Mouse (Mus musculus) midbrain, embryonic 15.5 days (tissue): ENCODE data around the gene Olfr320. TPM values are rescaled to one million over a fixed set of nuclear protein-coding genes. Genes with fewer than 3 reads are reported as not detected.
"Not testable (repeated sequence)": the region's sequence is repeated elsewhere in the genome, so short reads cannot be mapped to it uniquely, and the experiment has no call there.

ENCODE experiments used
- ATAC-seq: fragments of 200-750 bp; cut with Nextera tagmentation; replicated peaks from 2 replicates; pipeline ENCODE4 v1.8.0; 2017; ENCODE audit warnings: moderate TSS enrichment
- H3K27ac ChIP-seq: fragments of 300-500 bp; sonication (generic); 2 replicates; pipeline ENCODE4 v1.5.1; 2015; ENCODE audit warnings: mild to moderate bottlenecking, inconsistent platforms
- H3K27me3 ChIP-seq: fragments of 300-500 bp; sonication (generic); replicated peaks from 2 replicates; pipeline ENCODE4 v1.6.1; 2015; ENCODE audit warnings: inconsistent platforms
- H3K36me3 ChIP-seq: fragments of 300-500 bp; sonication (generic); replicated peaks from 2 replicates; pipeline ENCODE4 v1.6.1; 2015; ENCODE audit warnings: inconsistent platforms
- H3K4me1 ChIP-seq: fragments of 300-500 bp; sonication (generic); 2 replicates; pipeline ENCODE4 v1.6.1; 2015; ENCODE audit warnings: inconsistent platforms
- H3K4me2 ChIP-seq: fragments of 300-500 bp; sonication (generic); 2 replicates; pipeline ENCODE4 v1.6.1; 2015; ENCODE audit warnings: inconsistent platforms, mild to moderate bottlenecking, moderate library complexity
- H3K4me3 ChIP-seq: fragments of 300-500 bp; sonication (generic); 2 replicates; pipeline ENCODE4 v1.5.1; 2015; ENCODE audit warnings: mild to moderate bottlenecking, inconsistent platforms
- H3K9ac ChIP-seq: fragments of 300-500 bp; sonication (generic); 2 replicates; pipeline ENCODE4 v1.6.1; 2015; ENCODE audit warnings: mild to moderate bottlenecking, inconsistent platforms
- H3K9me3 ChIP-seq: fragments of 300-500 bp; sonication (generic); 2 replicates; pipeline ENCODE4 v1.6.1; 2016; ENCODE audit warnings: inconsistent platforms
- WGBS: fragments of 180-500 bp; shearing (Covaris S2); methylation state at CpG from one replicate; pipeline ENCODE4 v1.1.7; 2015; ENCODE audit warnings: mixed read lengths; 5-methylcytosine and 5-hydroxymethylcytosine counted together
- polyA plus RNA-seq: library from polyadenylated mRNA; unstranded; fragments of >200 nt; fragmentation: Nextera tagmentation; extraction: Ambion mirVana; gene quantifications from 2 replicates; pipeline ENCODE4 v1.2.1, GENCODE M21; 2015

Olfr320 gene
- polyA plus RNA-seq, 1 experiment from 2014 or later, result not detected

DNA sequence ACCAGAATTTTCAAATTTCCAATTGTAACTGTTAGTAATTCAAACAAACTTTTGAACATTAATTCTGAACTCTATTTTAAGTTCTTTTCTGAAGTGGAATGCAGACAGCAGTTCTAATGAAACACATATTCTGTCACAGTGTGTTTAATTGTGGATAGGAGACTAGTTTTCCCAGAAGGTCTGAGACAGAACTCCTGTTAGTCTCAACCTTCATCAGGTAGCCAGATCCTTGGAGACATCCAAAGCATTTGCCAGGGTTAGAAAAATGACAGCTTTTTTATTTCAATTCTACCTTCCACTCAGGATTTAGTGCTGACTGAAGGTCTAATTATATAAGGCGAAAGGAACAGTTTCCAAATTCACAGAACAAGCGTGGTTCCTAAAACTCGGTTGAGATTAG is 18.0 kb downstream of the Olfr320 start, which contains the start of gene Olfr319:
TSS of gene Olfr319 (plus strand) at position 301 of the 400 bp plus-strand sequence.
- Histone ChIP-seq H3K36me3 (no peaks in the 10 kb centered on the region), H3K9me3 (peaks cover 10% of the 10 kb centered on the region; the same call in 1 of the 2 replicates), H3K27ac (no peak within 1 kb of the TSS), H3K4me2 (no peak within 1 kb of the TSS), H3K4me1 (no peaks in the 10 kb centered on the region), H3K27me3 (no peaks in the 10 kb centered on the region), H3K4me3 (no peak within 1 kb of the TSS), H3K9ac (no peak within 1 kb of the TSS)
- no peak for ATAC-seq
- 91% methylated on average over 3 of the region's 3 CpGs for WGBS

DNA sequence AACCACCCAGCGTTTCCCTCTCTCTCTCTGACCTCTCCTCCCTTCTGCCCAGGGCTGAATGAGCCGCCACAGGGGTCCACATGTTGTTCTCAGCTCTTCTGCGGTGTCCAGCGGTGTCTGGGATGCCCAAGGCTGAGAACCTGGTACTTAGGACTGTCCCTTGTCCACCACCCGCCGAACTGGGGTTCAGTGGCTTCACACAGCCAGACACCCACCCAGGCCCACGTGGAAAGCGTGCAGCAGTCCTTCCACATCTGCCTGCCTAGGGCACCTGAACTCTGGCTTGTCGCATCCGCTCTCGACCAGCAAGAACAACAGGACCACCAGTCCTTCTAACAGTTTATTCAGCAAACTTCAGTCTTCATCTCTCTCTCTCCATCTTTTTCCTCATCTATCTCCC is 28.2 kb downstream of the Olfr320 start:
- Histone ChIP-seq H3K9ac (no peak overlapping the region), H3K27ac (no peak overlapping the region), H3K4me2 (no peak overlapping the region), H3K4me3 (no peak overlapping the region), H3K36me3 (no peaks in the 10 kb centered on the region), H3K9me3 (no peaks in the 10 kb centered on the region), H3K27me3 (no peaks in the 10 kb centered on the region), H3K4me1 (no peaks in the 10 kb centered on the region)
- ATAC-seq, result no peak
- WGBS, result 84% methylated on average over 11 of the region's 11 CpGs

DNA sequence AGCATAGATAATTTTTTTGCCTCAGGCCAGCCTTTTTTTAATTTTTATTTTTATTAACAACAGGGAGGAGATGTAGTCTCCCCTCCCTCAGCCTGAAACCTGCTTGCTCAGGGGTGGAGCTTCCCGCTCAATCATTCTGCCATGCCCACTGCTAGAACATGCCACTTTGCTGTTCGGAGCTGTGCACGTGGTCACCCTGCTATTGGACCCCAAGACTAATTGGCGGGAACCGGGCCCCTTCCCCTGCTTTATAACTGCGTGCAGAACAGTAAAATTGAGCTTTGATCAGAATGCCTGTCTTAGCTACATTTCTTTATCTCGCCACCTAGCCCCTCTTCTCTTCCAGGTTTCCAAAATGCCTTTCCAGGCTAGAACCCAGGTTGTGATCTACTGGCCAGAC is 36.8 kb downstream of the Olfr320 start:
- not testable (repeated sequence) for H3K9me3 ChIP-seq, H3K27ac ChIP-seq, ATAC-seq, H3K9ac ChIP-seq, H3K4me1 ChIP-seq, H3K4me3 ChIP-seq, H3K36me3 ChIP-seq, H3K4me2 ChIP-seq, H3K27me3 ChIP-seq
- 93% methylated on average over 7 of the region's 7 CpGs for WGBS

DNA sequence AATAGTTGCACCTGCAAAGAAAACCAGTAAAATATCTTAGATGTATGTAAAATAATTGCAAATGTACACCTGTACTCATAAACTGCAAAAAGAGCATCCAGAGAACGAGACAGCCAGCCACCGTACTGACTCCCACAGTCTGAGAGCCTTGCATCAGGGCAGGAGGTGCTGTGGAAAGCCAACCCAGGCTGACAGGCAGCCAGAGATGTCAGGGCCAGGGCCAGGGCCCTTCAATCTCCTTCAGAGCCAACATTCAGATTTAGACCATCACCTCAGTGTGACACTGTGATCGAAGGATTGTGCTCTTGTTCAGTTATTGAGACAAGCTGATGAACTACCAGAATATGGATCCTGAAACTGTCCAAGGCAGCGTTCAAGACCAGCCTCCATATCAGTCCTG is 38.8 kb downstream of the Olfr320 start:
- no peak overlapping the region for H3K27ac ChIP-seq
- no peak for ATAC-seq
- 82% methylated on average over 4 of the region's 4 CpGs for WGBS

DNA sequence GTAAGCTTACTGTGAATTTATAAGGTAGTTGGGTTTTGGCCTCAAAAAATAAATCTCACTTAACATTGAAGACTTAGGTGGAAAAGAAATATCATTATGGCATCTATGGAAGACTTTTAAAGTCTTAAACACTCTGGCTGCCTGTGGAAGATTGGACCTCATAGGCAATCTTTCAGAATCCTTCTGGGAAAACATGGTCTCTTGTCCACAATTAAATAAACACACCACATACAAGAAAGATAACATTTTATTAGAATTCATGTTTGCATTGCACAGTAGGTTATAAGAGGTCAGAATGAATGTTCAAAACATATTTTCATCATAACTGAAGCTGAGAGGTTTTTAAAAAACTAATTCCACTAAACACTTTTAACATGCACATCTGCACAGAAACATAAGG is 43.0 kb downstream of the Olfr320 start, which contains the start of gene Olfr318:
TSS of gene Olfr318 (minus strand) at position 101 of the 400 bp plus-strand sequence.
- no peak within 1 kb of the TSS for H3K4me3 ChIP-seq
- H3K27ac ChIP-seq, result no peak within 1 kb of the TSS
- ATAC-seq, result no peak

More for the DNA sequence above, 38.8 kb downstream of the Olfr320 start:
- H3K9ac ChIP-seq, result no peak overlapping the region
- H3K4me2 ChIP-seq, result no peak overlapping the region
- no peaks in the 10 kb centered on the region for H3K36me3 ChIP-seq
- H3K9me3 ChIP-seq, result no peaks in the 10 kb centered on the region
- no peaks in the 10 kb centered on the region for H3K27me3 ChIP-seq
- H3K4me3 ChIP-seq, result no peak overlapping the region
- no peaks in the 10 kb centered on the region for H3K4me1 ChIP-seq

DNA sequence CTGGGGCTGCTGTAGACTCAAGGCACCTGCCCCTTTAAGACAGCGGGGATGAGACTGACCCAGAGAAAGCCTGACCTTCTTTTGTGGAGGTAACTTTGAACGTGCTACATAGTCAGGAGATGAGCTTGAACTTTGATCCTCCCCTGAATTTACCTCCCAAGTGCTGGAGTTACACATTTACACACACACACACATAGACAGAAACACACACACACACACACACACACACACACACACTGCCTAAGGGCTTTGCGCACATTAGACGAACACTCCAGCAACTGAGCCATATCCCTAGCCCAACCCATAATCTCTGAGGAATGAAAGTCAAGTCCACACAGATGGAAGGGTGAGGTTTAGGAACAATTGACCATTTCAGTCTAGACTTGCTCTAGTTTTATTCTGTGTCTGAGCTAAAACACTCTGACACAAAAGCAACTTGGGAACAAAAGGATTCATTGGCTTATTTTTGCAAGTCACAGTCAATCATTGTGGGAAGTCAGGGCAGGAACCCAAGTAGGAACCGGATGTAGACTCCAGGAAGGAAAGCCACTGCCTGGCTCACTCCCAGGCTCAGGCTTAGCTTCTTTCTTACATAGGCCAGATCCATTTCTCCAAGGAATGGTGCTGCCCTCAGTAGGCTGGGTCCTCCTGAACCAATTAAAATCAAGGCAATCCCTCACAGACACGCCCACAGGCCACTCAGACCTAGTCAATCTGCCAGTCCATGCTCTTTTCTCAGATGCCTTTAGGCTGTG is 47.2 kb downstream of the Olfr320 start:
- H3K9ac ChIP-seq, H3K9me3 ChIP-seq, H3K4me1 ChIP-seq, ATAC-seq, H3K4me3 ChIP-seq, H3K27me3 ChIP-seq, H3K27ac ChIP-seq, H3K4me2 ChIP-seq, H3K36me3 ChIP-seq: not testable (repeated sequence)
- WGBS, result 87% methylated on average over 6 of the region's 6 CpGs

More for the DNA sequence above, 43.0 kb downstream of the Olfr320 start, which contains the start of gene Olfr318:
- Histone ChIP-seq H3K4me2 (no peak within 1 kb of the TSS), H3K36me3 (no peaks in the 10 kb centered on the region), H3K9ac (no peak within 1 kb of the TSS), H3K9me3 (no peaks in the 10 kb centered on the region), H3K27me3 (no peaks in the 10 kb centered on the region), H3K4me1 (no peaks in the 10 kb centered on the region)

DNA sequence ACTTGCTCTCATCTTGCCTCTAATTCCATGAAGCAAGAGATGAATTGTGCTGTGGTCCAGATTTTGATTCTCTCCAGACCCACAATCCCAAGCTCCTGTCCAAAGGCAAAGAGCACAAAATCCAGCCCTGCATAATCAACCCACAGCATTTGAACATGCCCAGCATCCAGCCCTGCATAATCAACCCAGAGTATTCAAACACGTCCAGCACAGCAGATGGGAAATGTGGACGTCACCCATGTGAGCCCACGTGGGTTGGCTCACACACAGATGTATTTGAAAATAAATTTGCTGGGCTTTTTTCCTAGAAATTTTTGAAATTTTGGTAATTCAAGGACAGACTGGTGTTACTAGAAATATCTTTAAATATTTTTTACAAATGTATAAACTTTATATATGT is 52.5 kb downstream of the Olfr320 start:
- H3K4me1 ChIP-seq, result no peaks in the 10 kb centered on the region
- H3K9me3 ChIP-seq, result no peaks in the 10 kb centered on the region
- no peak overlapping the region for H3K9ac ChIP-seq
- H3K4me2 ChIP-seq, result no peak overlapping the region
- H3K36me3 ChIP-seq, result no peaks in the 10 kb centered on the region
- WGBS, result 48% methylated on average over 3 of the region's 3 CpGs
- H3K4me3 ChIP-seq, result no peak overlapping the region
- no peaks in the 10 kb centered on the region for H3K27me3 ChIP-seq
- H3K27ac ChIP-seq, result no peak overlapping the region
- ATAC-seq, result no peak

Other genes starting within 250 kb of the Olfr320 start
- gene Gm12253, start 248.5 kb upstream of the Olfr320 start, polyA plus RNA-seq, result not detected in 2 replicates
- not detected in 2 replicates for gene Lypd9, start 228.2 kb upstream of the Olfr320 start, polyA plus RNA-seq
- gene Olfr30, start 218.8 kb upstream of the Olfr320 start, polyA plus RNA-seq, result not detected in 2 replicates
- gene Olfr332, start 188.5 kb upstream of the Olfr320 start, polyA plus RNA-seq, result not detected in 2 replicates
- gene Olfr331, start 178.5 kb upstream of the Olfr320 start, polyA plus RNA-seq, result not detected in 2 replicates
- not detected in 2 replicates for gene Olfr330, start 146.3 kb upstream of the Olfr320 start, polyA plus RNA-seq
- gene Olfr329-ps, start 134.7 kb upstream of the Olfr320 start, polyA plus RNA-seq, result not detected in 2 replicates
- gene Olfr328, start 125.5 kb upstream of the Olfr320 start, polyA plus RNA-seq, result 0.06 and 0.12 TPM in 2 replicates
- not detected in 2 replicates for gene Olfr224, start 110.5 kb upstream of the Olfr320 start, polyA plus RNA-seq
- not detected in 2 replicates for gene Olfr325, start 103.4 kb upstream of the Olfr320 start, polyA plus RNA-seq
- not detected in 2 replicates for gene Olfr324, start 86.0 kb upstream of the Olfr320 start, polyA plus RNA-seq
- gene 2210407C18Rik, start 65.0 kb upstream of the Olfr320 start, polyA plus RNA-seq, result not detected in 2 replicates
- not detected in 2 replicates for gene Olfr323, start 50.6 kb upstream of the Olfr320 start, polyA plus RNA-seq
- gene Trim58, start 40.6 kb upstream of the Olfr320 start, polyA plus RNA-seq, result 0.10 and 0.13 TPM in 2 replicates
- 0.11 TPM in 1 of 2 replicates, not detected in the other for gene Olfr322, start 22.3 kb upstream of the Olfr320 start, polyA plus RNA-seq
- gene Olfr319, start 18.1 kb downstream of the Olfr320 start, polyA plus RNA-seq, result not detected in 2 replicates
- not detected in 2 replicates for gene Olfr318, start 42.9 kb downstream of the Olfr320 start, polyA plus RNA-seq
- 0.08 and 0.44 TPM in 2 replicates for gene Olfr317, start 58.1 kb downstream of the Olfr320 start, polyA plus RNA-seq
- gene Olfr316, start 71.6 kb downstream of the Olfr320 start, polyA plus RNA-seq, result not detected in 2 replicates
- not detected in 2 replicates for gene Olfr315, start 92.1 kb downstream of the Olfr320 start, polyA plus RNA-seq
- not detected in 2 replicates for gene Olfr314, start 101.9 kb downstream of the Olfr320 start, polyA plus RNA-seq
- 12.2 and 13.4 TPM in 2 replicates for gene Fam183b, start 120.9 kb downstream of the Olfr320 start, polyA plus RNA-seq
- gene Olfr313, start 133.9 kb downstream of the Olfr320 start, polyA plus RNA-seq, result not detected in 2 replicates
- gene Olfr312, start 148.1 kb downstream of the Olfr320 start, polyA plus RNA-seq, result 0.04 TPM in 1 of 2 replicates, not detected in the other
- gene Olfr311, start 158.2 kb downstream of the Olfr320 start, polyA plus RNA-seq, result not detected in 2 replicates
- gene Gm12258, start 166.1 kb downstream of the Olfr320 start, polyA plus RNA-seq, result 24.7 and 25.4 TPM in 2 replicates
- 14.1 and 14.2 TPM in 2 replicates for gene 2810021J22Rik, start 186.1 kb downstream of the Olfr320 start, polyA plus RNA-seq
- 7.1 TPM in 2 replicates for gene Zfp39, start 223.1 kb downstream of the Olfr320 start, polyA plus RNA-seq
- gene Btnl10, start 236.8 kb downstream of the Olfr320 start, polyA plus RNA-seq, result not detected in 2 replicates